Mouse (Mus musculus) hindbrain, embryonic 16.5 days (tissue): ENCODE results near the gene Kalrn. TPM values are rescaled to one million over a fixed set of nuclear protein-coding genes. Genes with fewer than 3 reads are reported as not detected.
A peak's percentile ranks its signal among the peaks of the same experiment; 100 is the strongest.

Source experiments
- ATAC-seq: fragments of 200-750 bp; cut with Nextera tagmentation; 2 replicates; pipeline ENCODE4 v1.8.0; 2017; ENCODE audit warnings: moderate TSS enrichment, moderate library complexity
- H3K27ac ChIP-seq: fragments of 300-500 bp; sonication (generic); 2 replicates; pipeline ENCODE4 v1.5.1; 2014; ENCODE audit warnings: low read depth, mild to moderate bottlenecking, control low read depth, low read length, moderate library complexity
- H3K27me3 ChIP-seq: fragments of 300-500 bp; sonication (generic); replicated peaks from 2 replicates; pipeline ENCODE4 v1.6.1; 2014; ENCODE audit warnings: low read length; ENCODE audit not compliant: control insufficient read depth, insufficient read depth
- H3K36me3 ChIP-seq: fragments of 300-500 bp; sonication (generic); 2 replicates; pipeline ENCODE4 v1.6.1; 2014; ENCODE audit warnings: mild to moderate bottlenecking, low read length, moderate library complexity, mixed read lengths; ENCODE audit not compliant: control insufficient read depth, insufficient read depth
- H3K4me1 ChIP-seq: fragments of 300-500 bp; sonication (generic); 2 replicates; pipeline ENCODE4 v1.6.1; 2014; ENCODE audit warnings: low read depth, low read length; ENCODE audit not compliant: control insufficient read depth, insufficient read depth
- H3K4me2 ChIP-seq: fragments of 300-500 bp; sonication (generic); 2 replicates; pipeline ENCODE4 v1.6.1; 2014; ENCODE audit warnings: mild to moderate bottlenecking, low read length, control low read depth, moderate library complexity
- H3K4me3 ChIP-seq: fragments of 300-500 bp; sonication (generic); 2 replicates; pipeline ENCODE4 v1.5.1; 2014; ENCODE audit warnings: mild to moderate bottlenecking, low read length, control low read depth, moderate library complexity
- H3K9ac ChIP-seq: fragments of 300-500 bp; sonication (generic); 2 replicates; pipeline ENCODE4 v1.6.1; 2014; ENCODE audit warnings: low read depth, mild to moderate bottlenecking, control low read depth, low read length, moderate library complexity
- H3K9me3 ChIP-seq: fragments of 300-500 bp; sonication (generic); 2 replicates; pipeline ENCODE4 v1.6.1; 2014; ENCODE audit warnings: mild to moderate bottlenecking, low read length, moderate library complexity; ENCODE audit not compliant: control insufficient read depth
- WGBS: fragments of 180-500 bp; shearing (Covaris S2); extraction: QIAGEN DNeasy Blood & Tissue Kit; methylation state at CpG from one replicate; pipeline ENCODE4 v1.1.7; 2014; 5-methylcytosine and 5-hydroxymethylcytosine counted together
- polyA plus RNA-seq: library from polyadenylated mRNA; unstranded; fragments of >200 nt; fragmentation: Nextera tagmentation; extraction: Ambion mirVana; gene quantifications from 2 replicates; pipeline ENCODE4 v1.2.1, GENCODE M21; 2015

Gene Kalrn
- polyA plus RNA-seq, 1 experiment from 2014 or later, result 20.9 TPM

DNA sequence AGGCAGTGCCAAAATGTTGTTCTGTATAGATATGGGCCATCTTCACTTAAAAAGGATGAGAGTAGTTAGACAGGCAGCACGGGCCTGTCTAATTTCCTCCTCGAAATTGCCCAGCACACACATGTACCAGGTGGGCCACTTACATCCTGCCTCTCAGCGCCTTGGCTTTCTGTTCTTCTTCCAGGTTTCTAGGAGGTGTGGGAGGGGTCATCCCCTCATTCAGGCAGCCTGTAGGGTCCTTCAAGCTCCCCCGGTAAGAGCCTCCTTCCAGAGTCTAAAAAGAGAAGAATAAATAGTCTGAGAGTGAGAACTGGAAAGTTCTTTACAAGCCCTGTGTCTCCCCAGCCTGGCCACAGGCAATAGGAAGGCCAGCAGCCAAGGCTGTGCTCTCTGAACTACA lies 533.6 kb downstream of the Kalrn start:
- WGBS, result 90% methylated on average over 4 of the region's 4 CpGs
- Histone ChIP-seq H3K4me2 (no peak overlapping the region), H3K9ac (no peak overlapping the region), H3K9me3 (no peaks in the 10 kb centered on the region), H3K36me3 (peaks cover 15% of the 10 kb centered on the region; the same call in 1 of the 2 replicates), H3K27me3 (no peaks in the 10 kb centered on the region), H3K27ac (no peak overlapping the region), H3K4me1 (no peaks in the 10 kb centered on the region), H3K4me3 (no peak overlapping the region)
- ATAC-seq, result no peak

DNA sequence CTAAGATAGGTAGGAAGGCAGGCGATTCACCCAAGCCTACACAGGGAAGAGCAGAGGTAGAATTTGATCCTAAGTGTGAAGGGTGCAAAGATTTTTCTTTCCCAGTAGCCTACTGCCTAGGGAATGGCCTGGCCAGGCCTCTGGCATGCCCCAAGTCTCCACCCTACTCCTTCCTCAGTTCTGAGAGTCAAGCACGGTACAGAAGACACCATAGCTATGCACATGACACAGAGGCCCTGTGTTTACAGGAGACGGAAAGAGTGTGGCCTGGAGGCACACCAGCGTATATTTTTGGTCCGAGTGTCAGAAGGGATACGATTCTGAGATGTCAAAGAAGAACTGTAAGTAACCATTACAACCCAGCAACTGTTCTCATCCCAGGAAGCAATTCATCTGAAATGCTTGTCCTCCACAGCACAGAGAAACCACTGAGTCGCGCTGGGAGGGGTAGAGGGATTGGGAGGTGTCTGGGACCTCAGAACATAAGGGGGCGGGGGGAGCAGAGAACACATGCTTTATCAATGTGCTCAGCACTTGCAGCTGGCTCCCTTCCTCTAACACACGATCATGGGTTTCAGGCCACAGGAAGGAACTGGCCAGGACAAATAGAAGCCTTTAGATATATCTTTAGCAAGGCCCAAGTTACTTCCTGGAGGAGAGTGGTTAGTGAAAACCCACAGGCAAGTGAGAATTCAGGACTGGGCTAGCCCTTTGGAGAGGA lies 536.8 kb downstream of the Kalrn start:
- Histone ChIP-seq H3K9me3 (no peaks in the 10 kb centered on the region), H3K27ac (no peak overlapping the region), H3K27me3 (no peaks in the 10 kb centered on the region), H3K4me3 (no peak overlapping the region), H3K9ac (no peak overlapping the region), H3K36me3 (peaks cover 21% of the 10 kb centered on the region), H3K4me2 (no peak overlapping the region), H3K4me1 (no peaks in the 10 kb centered on the region)
- ATAC-seq, result no peak
- WGBS, result 88% methylated on average over 10 of the region's 10 CpGs

GRCm38 (mm10) chr16:34035780-34036179 lies 537.6 kb downstream of the Kalrn start:
- Histone ChIP-seq H3K9me3 (no peaks in the 10 kb centered on the region), H3K36me3 (peaks cover 22% of the 10 kb centered on the region), H3K27ac (no peak overlapping the region), H3K9ac (no peak overlapping the region), H3K27me3 (no peaks in the 10 kb centered on the region), H3K4me1 (no peaks in the 10 kb centered on the region), H3K4me2 (no peak overlapping the region), H3K4me3 (no peak overlapping the region)
- ATAC-seq, result no peak
- WGBS, result 98% methylated on average over 2 of the region's 2 CpGs

DNA sequence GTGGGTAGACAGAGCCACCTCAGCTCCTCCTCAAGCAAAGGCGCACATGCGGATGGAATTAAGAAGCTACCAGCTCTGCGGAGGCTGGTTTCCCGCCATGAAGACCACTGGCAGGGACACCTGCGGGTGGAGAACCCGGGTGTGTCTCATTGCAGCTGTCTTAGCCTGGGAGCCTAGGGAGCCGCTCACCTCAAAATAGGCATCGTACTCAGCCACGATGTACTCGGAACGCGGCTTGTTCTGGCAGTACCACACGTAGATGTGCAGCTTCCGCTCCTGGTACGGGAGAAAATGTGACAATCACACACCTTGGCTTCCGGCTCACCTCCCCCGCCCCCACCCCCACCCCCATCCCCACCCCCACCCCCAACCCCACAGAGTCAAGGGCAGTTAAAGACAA lies 539.1 kb downstream of the Kalrn start:
- no peaks in the 10 kb centered on the region for H3K27me3 ChIP-seq
- no peak for ATAC-seq
- H3K4me1 ChIP-seq, result no peaks in the 10 kb centered on the region
- H3K27ac ChIP-seq, result no peak overlapping the region
- H3K9me3 ChIP-seq, result no peaks in the 10 kb centered on the region
- 96% methylated on average over 17 of the region's 17 CpGs for WGBS
- H3K9ac ChIP-seq, result no peak overlapping the region
- peaks cover 22% of the 10 kb centered on the region for H3K36me3 ChIP-seq
- no peak overlapping the region for H3K4me3 ChIP-seq
- no peak overlapping the region for H3K4me2 ChIP-seq

GRCm38 (mm10) chr16:34032011-34032645 lies 541.2 kb downstream of the Kalrn start:
- Histone ChIP-seq H3K9me3 (no peaks in the 10 kb centered on the region), H3K4me3 (no peak overlapping the region), H3K27me3 (no peaks in the 10 kb centered on the region), H3K9ac (no peak overlapping the region), H3K27ac (no peak overlapping the region), H3K4me1 (no peaks in the 10 kb centered on the region), H3K36me3 (peaks cover 17% of the 10 kb centered on the region), H3K4me2 (no peak overlapping the region)
- no peak for ATAC-seq
- 92% methylated on average over 12 of the region's 12 CpGs for WGBS

DNA sequence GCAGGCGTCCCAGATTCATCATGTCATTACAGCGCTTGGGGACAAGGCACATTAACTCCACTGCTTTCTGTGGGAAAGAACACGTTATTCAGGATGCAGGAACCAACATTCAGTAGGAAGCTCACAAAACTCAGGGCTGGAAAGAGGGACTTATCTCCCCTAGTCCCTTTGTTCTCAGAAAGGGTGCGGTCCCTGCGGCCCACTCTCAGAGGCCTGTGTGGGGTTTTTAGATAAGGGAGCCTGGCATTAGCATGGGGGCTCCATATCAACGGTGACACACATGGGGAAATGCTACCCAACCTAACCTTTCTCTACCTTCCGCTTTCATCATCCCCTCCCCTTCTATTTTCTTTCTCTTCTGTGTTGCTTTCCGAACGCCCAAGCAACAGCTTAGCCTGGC lies 541.8 kb downstream of the Kalrn start:
- H3K36me3 ChIP-seq, result peaks cover 22% of the 10 kb centered on the region
- H3K4me1 ChIP-seq, result no peaks in the 10 kb centered on the region
- H3K27ac ChIP-seq, result no peak overlapping the region
- H3K4me2 ChIP-seq, result no peak overlapping the region
- H3K4me3 ChIP-seq, result no peak overlapping the region
- 89% methylated on average over 9 of the region's 9 CpGs for WGBS
- no peaks in the 10 kb centered on the region for H3K9me3 ChIP-seq
- H3K27me3 ChIP-seq, result no peaks in the 10 kb centered on the region
- ATAC-seq, result no peak
- H3K9ac ChIP-seq, result no peak overlapping the region

- H3K27me3 ChIP-seq, result no peaks in the 10 kb centered on the region
- H3K9me3 ChIP-seq, result no peaks in the 10 kb centered on the region
- H3K4me1 ChIP-seq, result no peaks in the 10 kb centered on the region
- H3K27ac ChIP-seq, result no peak overlapping the region
- 84% methylated on average over 4 of the region's 4 CpGs for WGBS
- ATAC-seq, result no peak
- H3K9ac ChIP-seq, result no peak overlapping the region
- peaks cover 22% of the 10 kb centered on the region for H3K36me3 ChIP-seq
- no peak overlapping the region for H3K4me3 ChIP-seq
- no peak overlapping the region for H3K4me2 ChIP-seq
Observed at GRCm38 (mm10) chr16:34030379-34030778, 543.0 kb downstream of the Kalrn start.

GRCm38 (mm10) chr16:34029790-34030189 lies 543.5 kb downstream of the Kalrn start:
- Histone ChIP-seq H3K27me3 (no peaks in the 10 kb centered on the region), H3K4me1 (no peaks in the 10 kb centered on the region), H3K4me2 (no peak overlapping the region), H3K36me3 (peaks cover 22% of the 10 kb centered on the region), H3K9me3 (no peaks in the 10 kb centered on the region), H3K27ac (no peak overlapping the region), H3K4me3 (no peak overlapping the region), H3K9ac (no peak overlapping the region)
- 91% methylated on average over 5 of the region's 5 CpGs for WGBS
- ATAC-seq, result no peak

DNA sequence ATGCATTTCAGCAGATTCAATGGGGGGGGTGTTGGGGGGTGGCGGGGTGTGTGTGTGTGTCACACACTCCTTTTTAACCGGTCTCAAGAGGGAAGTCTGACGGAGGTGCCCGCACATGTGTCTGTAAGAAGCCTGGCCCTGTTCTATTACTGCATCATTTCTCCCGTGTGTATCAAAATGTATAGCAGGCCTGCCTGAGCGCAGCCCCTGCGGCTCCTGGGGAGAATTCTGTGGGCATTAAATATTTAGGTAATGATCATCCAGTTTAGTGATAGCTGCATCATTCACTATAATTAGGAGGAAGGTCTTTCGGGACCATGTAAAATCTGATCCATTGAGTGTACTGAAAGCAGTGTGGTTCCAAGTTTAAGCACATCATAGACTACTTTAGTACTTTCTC lies 556.1 kb downstream of the Kalrn start:
- Histone ChIP-seq H3K4me1 (no peaks in the 10 kb centered on the region), H3K27ac (no peak overlapping the region), H3K9ac (no peak overlapping the region), H3K9me3 (peaks cover 2% of the 10 kb centered on the region; the same call in 1 of the 2 replicates), H3K4me3 (no peak overlapping the region), H3K36me3 (peaks cover 17% of the 10 kb centered on the region), H3K27me3 (no peaks in the 10 kb centered on the region), H3K4me2 (no peak overlapping the region)
- peak; percentile 37; the same call in 1 of the 2 replicates for ATAC-seq
- 77% methylated on average over 8 of the region's 8 CpGs for WGBS
